Mouse (Mus musculus) neural tube, embryonic 10.5 days (tissue): ENCODE measurements around the gene Stpg2.
"Not testable (repeated sequence)": the region's sequence is repeated elsewhere in the genome, so short reads cannot be mapped to it uniquely, and the experiment has no call there.

Experiments
- DNase-seq: peaks from one replicate; pipeline ENCODE4 v3.0.0-alpha.2; 2017; ENCODE audit warnings: low spot score; ENCODE audit errors: extremely low spot score

Stpg2 gene

GRCm38 (mm10) chr3:139205444-139205998 lies at the start of gene Stpg2:
Gene Stpg2 (plus strand): TSS chr3:139205694.
- DNase-seq: peak; percentile 95

- DNase-seq: no peak
These were observed 43.3 kb upstream of the Stpg2 start for GRCm38 (mm10) chr3:139162146-139162545.

GRCm38 (mm10) chr3:139162658-139163057 lies 42.8 kb upstream of the Stpg2 start:
- DNase-seq: no peak

GRCm38 (mm10) chr3:139168510-139169269 lies 36.8 kb upstream of the Stpg2 start:
- DNase-seq: no peak

GRCm38 (mm10) chr3:139169740-139170139 lies 35.8 kb upstream of the Stpg2 start:
- DNase-seq: no peak

- DNase-seq: no peak
These were observed 28.6 kb upstream of the Stpg2 start for GRCm38 (mm10) chr3:139176936-139177335.

GRCm38 (mm10) chr3:139191541-139191940 lies 14.0 kb upstream of the Stpg2 start:
- no peak for DNase-seq

- DNase-seq: no peak
These were observed 11.6 kb upstream of the Stpg2 start for GRCm38 (mm10) chr3:139193917-139194316.

- no peak for DNase-seq
These were observed 7.1 kb upstream of the Stpg2 start for GRCm38 (mm10) chr3:139198412-139198811.

- no peak for DNase-seq
These were observed 5.2 kb upstream of the Stpg2 start for GRCm38 (mm10) chr3:139200324-139200723.

- no peak for DNase-seq
These were observed 11.5 kb downstream of the Stpg2 start for GRCm38 (mm10) chr3:139216945-139217344.

GRCm38 (mm10) chr3:139225123-139225522 lies 19.6 kb downstream of the Stpg2 start:
- no peak for DNase-seq

GRCm38 (mm10) chr3:139226811-139227210 lies 21.3 kb downstream of the Stpg2 start:
- DNase-seq: no peak

GRCm38 (mm10) chr3:139245219-139245618 lies 39.7 kb downstream of the Stpg2 start:
- no peak for DNase-seq

GRCm38 (mm10) chr3:139246508-139246907 lies 41.0 kb downstream of the Stpg2 start:
- DNase-seq: no peak

- not testable (repeated sequence) for DNase-seq
These were observed 56.9 kb downstream of the Stpg2 start for GRCm38 (mm10) chr3:139262359-139262758.

- no peak for DNase-seq
These were observed 92.4 kb downstream of the Stpg2 start for GRCm38 (mm10) chr3:139297909-139298308.

GRCm38 (mm10) chr3:139308078-139308809 lies 102.8 kb downstream of the Stpg2 start:
- DNase-seq: no peak

- DNase-seq: no peak
These were observed 106.2 kb downstream of the Stpg2 start for GRCm38 (mm10) chr3:139311721-139312120.

- no peak for DNase-seq
These were observed 175.0 kb downstream of the Stpg2 start for GRCm38 (mm10) chr3:139380494-139380893.

- no peak for DNase-seq
These were observed 191.8 kb downstream of the Stpg2 start for GRCm38 (mm10) chr3:139397077-139397865.

- DNase-seq: no peak
These were observed 199.2 kb downstream of the Stpg2 start for GRCm38 (mm10) chr3:139404673-139405072.
